Mouse (Mus musculus) megakaryocyte-erythroid progenitor cell, adult 5-6 weeks (primary cell): ENCODE results near the gene Cdkal1. TPM values are rescaled to one million over a fixed set of nuclear protein-coding genes. Genes with fewer than 3 reads are reported as not detected.

Experiments used
- ATAC-seq: replicated peaks from 2 replicates; pipeline ENCODE4 v1.8.0; 2016; ENCODE audit warnings: mild to moderate bottlenecking, inconsistent platforms; ENCODE audit not compliant: severe bottlenecking, poor library complexity, low FRiP score, low TSS enrichment
- total RNA-seq, 2 experiments: library from RNA; stranded (forward) in 1 of 2; stranded (reverse) in 1 of 2; fragments of 200-1000, 215-1000 nt in 1 of 2; fragments of >200 nt in 1 of 2; fragmentation: Nextera tagmentation in 1 of 2; gene quantifications; 2 replicates each; pipeline ENCODE4 v1.2.3; 2014 to 2017

The Cdkal1 gene
- total RNA-seq, 2 experiments from 2014 or later, result 18.8 to 21.4 TPM

GRCm38 (mm10) chr13:29609441-29609840, 246.0 kb downstream of the Cdkal1 start:
- ATAC-seq, result no peak

GRCm38 (mm10) chr13:29604241-29604640, 251.2 kb downstream of the Cdkal1 start:
- ATAC-seq, result 0 out of 2 replicates have a peak, but pooled peaks have one; percentile 57

GRCm38 (mm10) chr13:29603597-29603996, 251.9 kb downstream of the Cdkal1 start:
- ATAC-seq, result no peak

- no peak for ATAC-seq
Observed at GRCm38 (mm10) chr13:29601033-29601432, 254.4 kb downstream of the Cdkal1 start.

- no peak for ATAC-seq
Observed at GRCm38 (mm10) chr13:29599646-29600045, 255.8 kb downstream of the Cdkal1 start.

- no peak for ATAC-seq
Observed at GRCm38 (mm10) chr13:29596735-29597134, 258.7 kb downstream of the Cdkal1 start.

GRCm38 (mm10) chr13:29593096-29593495, 262.4 kb downstream of the Cdkal1 start:
- ATAC-seq, result no peak

GRCm38 (mm10) chr13:29590685-29591084, 264.8 kb downstream of the Cdkal1 start:
- ATAC-seq, result no peak

- ATAC-seq, result no peak
Observed at GRCm38 (mm10) chr13:29590164-29590563, 265.3 kb downstream of the Cdkal1 start.

GRCm38 (mm10) chr13:29588693-29589092, 266.8 kb downstream of the Cdkal1 start:
- no peak for ATAC-seq

- no peak for ATAC-seq
Observed at GRCm38 (mm10) chr13:29581762-29582700, 273.4 kb downstream of the Cdkal1 start.

GRCm38 (mm10) chr13:29580780-29581179, 274.7 kb downstream of the Cdkal1 start:
- ATAC-seq, result no peak

- no peak for ATAC-seq
Observed at GRCm38 (mm10) chr13:29580009-29580408, 275.5 kb downstream of the Cdkal1 start.

GRCm38 (mm10) chr13:29578621-29579020, 276.9 kb downstream of the Cdkal1 start:
- no peak for ATAC-seq

- ATAC-seq, result no peak
Observed at GRCm38 (mm10) chr13:29574784-29575183, 280.7 kb downstream of the Cdkal1 start.

- ATAC-seq, result no peak
Observed at GRCm38 (mm10) chr13:29572477-29572876, 283.0 kb downstream of the Cdkal1 start.

- no peak for ATAC-seq
Observed at GRCm38 (mm10) chr13:29565710-29566109, 289.8 kb downstream of the Cdkal1 start.

GRCm38 (mm10) chr13:29559188-29559587, 296.3 kb downstream of the Cdkal1 start:
- no peak for ATAC-seq

- no peak for ATAC-seq
Observed at GRCm38 (mm10) chr13:29555160-29555785, 300.2 kb downstream of the Cdkal1 start.

- no peak for ATAC-seq
Observed at GRCm38 (mm10) chr13:29553792-29554191, 301.7 kb downstream of the Cdkal1 start.
